Mouse (Mus musculus) heart, adult 2 months (tissue): ENCODE measurements at regions not wholly inside any gene's neighbourhood (a gene's known extent, or its start where the extent isn't known, plus 50 kb on each side); places are given as distances from the start of the nearest gene placed in this dataset.

Experiments used
- CTCF ChIP-seq: fragments of 200-600 bp; IDR thresholded peaks from 2 replicates; pipeline ENCODE4 v1.8.1; 2022; ENCODE audit warnings: antibody characterized with exemption, mild to moderate bottlenecking, moderate library complexity
- EP300 ChIP-seq: fragments of 200-500 bp; IDR thresholded peaks from 2 replicates; pipeline ENCODE4 v1.6.1; 2011; ENCODE audit warnings: low read depth, low read length, control low read depth; ENCODE audit not compliant: insufficient read depth
- POLR2A ChIP-seq: fragments of 200-500 bp; IDR thresholded peaks from 2 replicates; pipeline ENCODE4 v1.6.1; 2011; ENCODE audit warnings: mild to moderate bottlenecking, low read depth, low read length, control low read depth; ENCODE audit not compliant: insufficient read depth

- TF ChIP-seq POLR2A (no peak), EP300 (no peak), CTCF (no peak)
Observed at GRCm38 (mm10) chr8:30171881-30172280, 2724.4 kb downstream of the Poteg start.
